Mouse (Mus musculus) regulatory T cell (primary cell): Measurements from ENCODE around the gene Gm10024.
"Not testable (repeated sequence)": the region's sequence is repeated elsewhere in the genome, so short reads cannot be mapped to it uniquely, and the experiment has no call there.

Experiments
- in situ Hi-C: fragments of 300-600 bp; cut with MboI, MseI; formaldehyde crosslinking; loops from one replicate; pipeline ENCODE4 v1.15.1; 2025; ENCODE audit warnings: high pct_unique_total_duplicates

Gm10024 gene

GRCm38 (mm10) chr10:77729241-77729640, 18.0 kb downstream of the Gm10024 start:
- in situ Hi-C loops: no loop called here

GRCm38 (mm10) chr10:77735928-77736327, 24.7 kb downstream of the Gm10024 start:
- in situ Hi-C loops: no loop called here

GRCm38 (mm10) chr10:77738929-77739328, 27.7 kb downstream of the Gm10024 start:
- in situ Hi-C loops: no loop called here

GRCm38 (mm10) chr10:77741924-77742688, 30.8 kb downstream of the Gm10024 start, which contains the start of gene Gm18596:
Gm18596 (minus strand) TSS chr10:77742638.
- in situ Hi-C loops: not testable (repeated sequence)

- in situ Hi-C loops: loop anchor here (10.0 kb wide), 1 partner anchor 1946 kb away; no protein-coding TSS in a partner anchor
Observed at GRCm38 (mm10) chr10:77750686-77751085, 39.4 kb downstream of the Gm10024 start.

- in situ Hi-C loops: loop anchor here (10.0 kb wide), 1 partner anchor 1946 kb away; no protein-coding TSS in a partner anchor
Observed at GRCm38 (mm10) chr10:77751254-77751653, 40.0 kb downstream of the Gm10024 start, which contains the start of gene Gm9736. Gm9736 (minus strand) TSS chr10:77751354.

- in situ Hi-C loops: loop anchor here (10.0 kb wide), 1 partner anchor 1948 kb away; no protein-coding TSS in a partner anchor
Observed at GRCm38 (mm10) chr10:77752312-77752711, 41.1 kb downstream of the Gm10024 start.

GRCm38 (mm10) chr10:77753448-77753847, 42.2 kb downstream of the Gm10024 start:
- in situ Hi-C loops: loop anchor here (10.0 kb wide), 1 partner anchor 1949 kb away; no protein-coding TSS in a partner anchor

GRCm38 (mm10) chr10:77759582-77759981, 48.3 kb downstream of the Gm10024 start, which contains the start of gene Gm3233:
Gm3233 (minus strand) TSS chr10:77759682.
- in situ Hi-C loops: loop anchor here (10.0 kb wide), 1 partner anchor 1955 kb away; no protein-coding TSS in a partner anchor
